Mouse (Mus musculus) heart, adult 18-20 months (tissue): ENCODE results near the gene Ackr3. TPM values are rescaled to one million over a fixed set of nuclear protein-coding genes. Genes with fewer than 3 reads are reported as not detected.
A peak's percentile ranks its signal among the peaks of the same experiment; 100 is the strongest.

Experiments used
- DNase-seq, 2 experiments: peaks; one replicate each; pipeline ENCODE4 v3.0.0; 2021 to 2022; ENCODE audit warnings: mixed read lengths in 1 of 2
- total RNA-seq, 2 experiments: library from RNA; stranded (reverse); gene quantifications; 2 replicates each; pipeline ENCODE4 v1.2.3; 2021

Ackr3 gene
- total RNA-seq, 2 experiments from 2014 or later = 49.2 to 52.5 TPM

DNA sequence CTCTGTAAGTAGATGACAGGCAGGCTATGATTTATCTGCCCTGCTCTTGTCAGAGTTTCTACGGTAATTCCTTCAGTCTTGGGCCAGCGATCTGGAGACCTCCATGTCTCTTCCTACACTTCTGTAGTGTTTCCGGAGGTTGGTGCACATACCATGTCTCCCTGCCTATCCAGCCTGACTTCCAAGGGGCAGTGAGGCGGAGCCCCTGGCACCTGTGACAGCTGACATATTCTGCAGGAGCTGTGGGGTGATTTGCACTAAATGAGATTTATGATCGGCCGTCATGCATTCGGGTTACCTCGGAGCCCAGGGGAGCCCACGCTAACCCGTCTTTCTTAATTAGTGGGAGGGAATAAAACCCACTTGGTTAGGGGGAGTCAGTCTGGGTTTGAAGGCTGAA is 49.7 kb downstream of the Ackr3 start:
- DNase-seq = no peak

DNA sequence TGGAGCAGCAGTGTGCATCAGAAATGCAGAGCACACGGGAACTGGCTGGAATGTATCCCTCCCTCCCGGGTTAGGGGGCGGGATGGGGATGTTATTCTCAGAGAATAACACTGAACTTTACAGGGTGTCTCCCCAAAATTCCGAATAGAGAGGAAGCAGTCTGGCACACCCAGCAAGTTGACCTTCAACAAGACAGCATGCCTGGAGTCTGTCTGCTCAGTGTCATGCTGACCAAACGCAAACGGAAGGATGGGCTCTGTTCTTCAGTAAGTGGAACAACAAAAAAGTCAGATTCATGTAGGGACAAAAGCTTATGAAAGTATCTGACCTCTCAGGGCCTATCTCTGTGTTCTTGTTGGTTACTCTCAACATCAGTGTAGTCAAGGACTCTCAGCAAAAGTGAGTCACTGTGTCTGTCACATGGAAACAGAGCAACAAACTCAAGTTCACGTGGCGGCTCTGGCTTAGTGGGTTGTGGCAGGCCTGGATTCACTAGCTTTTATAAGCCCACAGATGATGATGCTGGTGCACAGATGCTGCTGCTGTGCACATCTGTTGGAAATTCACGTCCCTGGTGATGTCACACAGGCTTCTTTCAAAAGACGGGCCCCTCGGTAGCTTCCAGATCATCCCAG is 54.6 kb downstream of the Ackr3 start:
- peak; percentile 63 to 75 for DNase-seq

DNA sequence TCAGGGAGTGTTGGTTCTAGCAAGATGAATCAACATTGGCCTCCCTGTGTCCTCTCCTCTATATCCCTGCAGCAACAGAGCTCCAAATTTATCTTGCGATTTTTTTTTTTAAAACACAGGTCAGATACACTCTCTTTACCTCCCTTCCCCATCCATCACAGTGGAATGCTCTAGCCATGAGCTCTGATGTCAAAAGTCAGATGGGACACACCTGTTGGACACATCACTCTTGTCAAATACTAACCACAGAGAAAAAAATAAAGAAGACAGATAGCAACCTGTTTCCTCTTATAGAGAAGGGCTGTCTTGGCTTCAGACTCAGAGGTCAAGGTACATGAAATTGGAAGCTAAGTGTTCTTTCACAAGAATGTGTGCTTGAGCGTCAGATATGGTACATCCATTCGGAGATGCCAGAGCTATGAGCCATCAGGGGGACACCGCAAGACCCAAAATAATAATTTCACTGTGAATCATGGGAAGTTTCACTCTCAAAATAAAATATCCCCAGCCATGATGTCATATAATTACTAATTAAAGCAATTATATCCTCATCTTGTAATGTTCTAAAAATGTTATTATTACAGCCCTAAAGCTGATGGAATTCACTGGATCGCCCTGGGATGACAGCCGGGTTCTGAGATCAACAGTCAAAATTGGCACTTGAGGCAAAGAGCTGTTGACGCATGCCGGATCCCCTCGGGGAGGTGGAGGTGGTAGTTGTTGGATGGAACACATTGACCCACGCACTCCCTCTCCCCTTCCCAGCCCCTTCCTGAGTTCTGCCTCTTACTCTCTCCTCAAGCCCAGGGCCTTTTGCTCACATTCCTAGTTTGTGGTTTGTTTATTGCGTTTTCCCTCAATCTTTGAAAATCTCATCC is 57.2 kb downstream of the Ackr3 start:
- no peak for DNase-seq

DNA sequence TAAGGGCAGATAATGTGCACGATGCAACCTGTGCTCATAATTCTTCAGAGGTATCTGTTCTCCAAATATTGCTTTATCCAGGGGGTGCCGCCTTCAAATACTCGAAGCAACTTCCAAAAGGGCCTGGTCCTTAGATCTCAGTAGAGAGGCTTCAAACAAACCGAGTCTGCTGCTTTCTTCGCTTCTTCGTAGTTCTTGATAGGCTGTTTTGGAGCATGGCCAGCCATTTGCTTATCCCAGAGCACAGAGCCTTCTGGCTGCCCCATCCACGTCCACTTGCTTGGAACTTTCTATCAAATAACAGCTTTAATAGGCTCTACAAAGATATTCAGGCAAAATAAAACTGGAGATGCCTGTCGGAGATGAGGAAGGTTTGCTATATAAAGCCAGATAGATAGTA is 58.6 kb downstream of the Ackr3 start:
- DNase-seq = peak; percentile 35 to 39

Other genes with a start within 250 kb of the Ackr3 start
- gene Asb18, start 189.3 kb upstream of the Ackr3 start, total RNA-seq = 10 to 100 TPM; 21.0 to 24.9 TPM
- under 1 TPM in 1 of 2 experiments, not detected in 1; 0.69 TPM for gene Iqca, start 50.6 kb upstream of the Ackr3 start, total RNA-seq